Mouse (Mus musculus): ENCODE data around the gene Tubgcp6. TPM values are rescaled to one million over a fixed set of nuclear protein-coding genes. Genes with fewer than 3 reads are reported as not detected.

The Tubgcp6 gene
- polyA plus RNA-seq, 1 experiment from 2014 or later = 15.8 TPM

DNA sequence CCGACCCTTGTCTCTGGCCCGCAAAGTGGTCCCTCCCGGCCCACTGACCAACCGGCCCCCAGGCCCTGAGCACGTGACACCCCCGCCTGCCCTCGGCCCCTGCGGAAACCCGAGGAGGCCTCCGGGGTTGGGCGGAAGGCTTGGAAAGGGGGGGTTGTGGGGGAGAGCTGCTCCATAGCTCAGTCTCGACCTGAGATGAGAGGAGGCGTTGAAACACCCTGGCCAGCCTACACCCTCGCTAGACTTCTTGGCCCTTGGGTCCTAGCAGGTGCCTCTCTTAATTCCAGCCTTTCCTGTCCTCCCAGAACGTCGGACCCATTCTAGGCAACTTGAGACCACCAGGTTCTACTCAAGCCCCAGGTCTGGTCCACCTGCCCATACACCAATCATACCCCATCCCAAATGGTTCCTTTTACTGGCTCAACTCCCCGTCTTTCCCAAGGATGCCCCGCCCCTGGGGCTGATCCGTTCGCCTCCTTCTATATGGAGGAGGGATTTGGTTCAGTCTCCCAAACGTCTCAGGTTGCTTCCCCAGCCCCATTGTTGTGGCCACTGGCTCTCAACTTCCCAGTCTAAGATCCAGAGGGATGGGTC is 17.8 kb upstream of the Tubgcp6 start, which contains the start of gene Mapk12:
Gene Mapk12 (minus strand): TSS at position 45 of the 594 bp plus-strand sequence.
- Histone ChIP-seq H3K4me1 (replicated peaks) (peaks cover 22% of the 10 kb centered on the region), H3K36me3 (peaks cover 33% of the 10 kb centered on the region), H3K4me2 (peak within 1 kb of the TSS; percentile 95), H3K9me3 (no peaks in the 10 kb centered on the region), H3K4me3 (peak within 1 kb of the TSS; percentile 47), H3K9ac (peak within 1 kb of the TSS; percentile 71), H3K27me3 (peaks cover 27% of the 10 kb centered on the region), H3K27ac (replicated peaks) (no peak within 1 kb of the TSS)
- ATAC-seq (ENCODE audit: low read depth) = peak; percentile 57
- under 1% methylated on average over 21 of the region's 21 CpGs for WGBS

DNA sequence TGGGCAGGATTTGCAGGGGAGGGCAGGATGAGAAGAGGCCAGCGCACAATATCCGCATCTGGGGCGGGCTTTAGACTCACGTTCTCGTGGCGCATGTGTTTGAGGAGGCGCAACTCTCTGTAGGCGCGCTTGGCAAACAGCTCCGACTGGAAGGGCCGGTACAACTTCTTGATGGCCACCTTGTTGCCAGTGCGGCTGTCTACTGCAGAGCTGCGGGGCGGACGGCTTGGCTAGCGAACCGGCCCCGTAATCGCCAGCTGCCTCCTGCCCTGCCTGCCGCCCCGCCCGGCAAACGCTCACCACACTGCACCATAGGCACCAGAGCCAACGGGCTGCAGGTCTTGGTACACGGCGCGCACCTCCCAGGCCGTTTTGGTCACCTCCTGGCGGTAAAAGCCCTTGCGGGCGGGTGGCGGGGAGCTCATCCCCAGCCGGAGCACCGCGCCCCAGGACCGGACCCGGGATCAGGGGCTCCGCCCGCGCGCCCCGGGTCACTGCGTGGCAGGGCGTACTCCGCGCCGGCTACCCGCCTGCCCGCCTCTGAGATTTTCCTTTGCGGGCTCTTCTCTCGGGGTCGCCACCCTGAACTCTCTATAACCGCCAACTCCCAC is 17.2 kb upstream of the Tubgcp6 start:
- H3K4me1 ChIP-seq (replicated peaks) = peaks cover 22% of the 10 kb centered on the region
- H3K36me3 ChIP-seq = peaks cover 27% of the 10 kb centered on the region
- peak overlapping the region; percentile 47 for H3K4me3 ChIP-seq
- peak overlapping the region; percentile 71 for H3K9ac ChIP-seq
- peaks cover 27% of the 10 kb centered on the region for H3K27me3 ChIP-seq
- peak overlapping the region; percentile 95 for H3K4me2 ChIP-seq
- under 1% methylated on average over 53 of the region's 53 CpGs for WGBS
- ATAC-seq (ENCODE audit: low read depth) = peak; percentile 45; the same call in 1 of the 2 replicates
- no peaks in the 10 kb centered on the region for H3K9me3 ChIP-seq
- no peak overlapping the region for H3K27ac ChIP-seq (replicated peaks)

DNA sequence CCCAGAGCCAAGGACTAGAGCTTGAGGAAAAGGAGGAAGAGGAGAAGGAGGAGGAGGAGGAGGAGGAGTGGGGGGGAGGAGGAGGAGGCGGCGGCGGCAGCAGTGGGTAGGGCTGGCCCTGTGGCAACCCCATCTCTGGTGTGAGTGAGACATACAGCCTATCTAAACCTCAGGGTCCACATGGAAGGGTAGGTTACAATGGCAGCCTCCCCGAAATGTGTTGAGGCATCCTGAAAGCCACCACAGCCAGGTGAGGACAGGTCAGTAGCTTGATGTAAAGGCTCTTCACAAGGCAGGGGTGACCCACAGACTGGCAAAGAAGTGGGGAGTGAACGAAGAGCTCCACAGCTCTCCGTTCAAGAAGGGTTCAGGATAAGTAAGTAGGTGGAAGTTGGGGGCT is 15.6 kb upstream of the Tubgcp6 start:
- Histone ChIP-seq H3K4me2 (no peak overlapping the region), H3K4me1 (replicated peaks) (peaks cover 22% of the 10 kb centered on the region), H3K9me3 (no peaks in the 10 kb centered on the region), H3K36me3 (peaks cover 12% of the 10 kb centered on the region), H3K4me3 (no peak overlapping the region), H3K9ac (no peak overlapping the region), H3K27ac (replicated peaks) (no peak overlapping the region), H3K27me3 (peaks cover 27% of the 10 kb centered on the region)
- no peak for ATAC-seq (ENCODE audit: low read depth)
- WGBS = 92% methylated on average over 6 of the region's 6 CpGs

DNA sequence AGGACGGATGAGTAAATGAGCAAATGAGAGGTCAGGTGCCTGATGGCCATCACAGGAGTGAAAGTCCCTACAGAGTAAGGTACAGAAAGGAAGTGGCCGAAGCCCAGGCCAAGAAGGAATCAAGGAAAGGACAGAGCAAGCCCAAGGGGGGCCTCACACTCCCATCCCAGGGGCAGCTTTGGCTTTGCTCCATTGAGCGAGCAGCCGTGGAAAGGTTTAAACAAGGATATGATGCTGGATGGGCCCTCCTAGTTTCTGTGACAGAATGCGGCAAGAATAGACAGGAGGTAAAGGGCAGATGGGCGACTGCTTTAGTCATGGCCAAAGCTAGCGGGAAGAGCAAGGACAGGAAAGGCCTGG is 15.1 kb upstream of the Tubgcp6 start:
- Histone ChIP-seq H3K27ac (replicated peaks) (no peak overlapping the region), H3K27me3 (peaks cover 27% of the 10 kb centered on the region), H3K4me2 (no peak overlapping the region), H3K9me3 (no peaks in the 10 kb centered on the region), H3K4me1 (replicated peaks) (peaks cover 22% of the 10 kb centered on the region), H3K4me3 (no peak overlapping the region), H3K36me3 (peaks cover 7% of the 10 kb centered on the region), H3K9ac (no peak overlapping the region)
- 88% methylated on average over 7 of the region's 7 CpGs for WGBS
- no peak for ATAC-seq (ENCODE audit: low read depth)

DNA sequence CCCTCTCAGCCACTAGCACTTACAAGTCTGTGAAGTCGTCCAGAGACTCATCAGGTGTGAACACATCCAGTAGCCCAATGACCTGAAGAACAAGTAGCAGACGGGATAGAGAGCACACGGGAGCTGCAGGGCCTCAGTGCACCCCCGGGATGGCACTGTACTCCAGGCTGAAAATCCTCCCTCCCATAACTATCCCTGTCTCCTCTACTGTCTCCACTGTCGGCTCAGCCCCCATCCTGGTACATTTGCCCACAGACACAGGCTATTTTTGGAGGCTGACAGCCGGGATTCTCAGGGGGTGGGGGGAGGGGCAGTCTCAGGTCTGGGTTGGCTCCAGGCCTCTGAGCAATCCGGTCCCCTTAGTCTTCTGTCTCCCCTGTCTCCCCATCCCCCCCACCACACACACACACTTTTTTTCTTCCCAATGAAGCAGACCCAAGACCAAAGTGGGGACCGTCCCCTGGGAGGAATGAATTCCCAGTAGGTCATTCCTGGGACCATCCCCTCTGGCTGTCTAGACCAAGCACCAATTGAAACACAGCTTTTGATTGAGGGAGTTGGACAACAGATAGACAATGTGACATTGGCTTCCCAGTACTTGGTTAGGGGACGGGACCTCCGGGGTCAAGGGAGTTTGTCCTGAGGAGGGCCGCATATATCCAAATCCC is 14.6 kb upstream of the Tubgcp6 start:
- Histone ChIP-seq H3K27ac (replicated peaks) (no peak overlapping the region), H3K9me3 (no peaks in the 10 kb centered on the region), H3K36me3 (peaks cover 2% of the 10 kb centered on the region; the same call in 1 of the 2 replicates), H3K4me2 (no peak overlapping the region), H3K4me1 (replicated peaks) (peaks cover 22% of the 10 kb centered on the region), H3K27me3 (peaks cover 27% of the 10 kb centered on the region), H3K4me3 (no peak overlapping the region), H3K9ac (no peak overlapping the region)
- no peak for ATAC-seq (ENCODE audit: low read depth)
- WGBS = 73% methylated on average over 11 of the region's 11 CpGs

DNA sequence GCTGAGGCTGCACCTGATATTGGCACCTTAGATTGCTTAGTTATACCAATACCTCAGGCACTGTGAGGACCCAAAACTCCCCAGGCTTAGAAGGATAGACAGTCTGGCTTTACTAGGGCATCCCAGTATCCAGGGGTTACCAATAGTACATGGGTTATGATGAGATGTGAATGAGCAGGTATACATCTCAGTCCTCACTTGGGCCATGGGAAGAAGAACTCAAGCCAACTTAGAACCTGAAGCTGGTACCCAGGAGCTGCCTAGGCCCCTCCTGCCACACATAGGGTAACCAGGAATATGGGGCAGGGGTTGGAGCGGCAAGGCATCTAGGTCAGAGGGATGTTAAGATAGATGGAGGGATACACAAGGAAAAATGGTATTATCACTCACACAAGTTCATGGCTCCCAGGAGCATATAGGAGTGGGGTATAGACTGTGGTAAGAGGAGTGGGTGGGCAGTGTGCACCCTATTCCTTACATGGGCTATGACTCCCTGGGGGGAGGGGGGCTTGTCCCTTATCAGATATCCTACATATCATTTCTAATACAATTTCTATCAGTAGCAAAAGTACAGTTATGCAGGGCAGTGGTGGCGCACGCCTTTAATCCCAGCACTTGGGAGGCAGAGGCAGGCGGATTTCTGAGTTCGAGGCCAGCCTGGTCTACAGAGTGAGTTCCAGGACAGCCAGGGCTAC is 13.7 kb upstream of the Tubgcp6 start:
- no peak overlapping the region for H3K4me2 ChIP-seq
- 96% methylated on average over 5 of the region's 5 CpGs for WGBS
- H3K27ac ChIP-seq (replicated peaks) = no peak overlapping the region
- no peaks in the 10 kb centered on the region for H3K9me3 ChIP-seq
- no peak overlapping the region for H3K9ac ChIP-seq
- H3K4me3 ChIP-seq = no peak overlapping the region
- H3K36me3 ChIP-seq = no peaks in the 10 kb centered on the region
- peaks cover 22% of the 10 kb centered on the region for H3K4me1 ChIP-seq (replicated peaks)
- ATAC-seq (ENCODE audit: low read depth) = no peak
- H3K27me3 ChIP-seq = peaks cover 27% of the 10 kb centered on the region

DNA sequence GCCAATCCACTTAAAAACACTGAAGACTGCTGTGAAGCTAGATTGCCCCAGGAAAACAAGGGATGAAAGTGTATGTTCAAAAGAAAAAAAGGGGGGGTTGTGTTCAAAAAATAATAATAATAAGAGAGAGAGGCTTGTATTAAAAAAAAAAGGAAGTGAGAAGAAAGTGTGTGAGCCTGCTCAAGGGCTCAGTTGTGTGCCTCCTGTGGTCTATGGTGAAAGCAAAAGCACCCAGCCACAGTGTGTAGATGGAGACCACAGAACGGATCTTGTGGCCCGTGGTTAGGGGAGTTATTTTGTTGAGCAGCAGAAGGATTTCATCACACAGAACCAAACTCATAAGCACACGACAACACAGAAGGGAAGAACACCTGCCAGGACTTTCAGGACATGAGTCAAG is 8.4 kb upstream of the Tubgcp6 start:
- Histone ChIP-seq H3K9me3 (no peaks in the 10 kb centered on the region), H3K27ac (replicated peaks) (no peak overlapping the region), H3K4me1 (replicated peaks) (peaks cover 21% of the 10 kb centered on the region), H3K4me2 (no peak overlapping the region), H3K27me3 (no peaks in the 10 kb centered on the region), H3K9ac (no peak overlapping the region), H3K4me3 (no peak overlapping the region), H3K36me3 (0 out of 2 replicates have a peak, but pooled peaks cover 4% of the 10 kb centered on the region)
- 90% methylated on average over 3 of the region's 3 CpGs for WGBS
- no peak for ATAC-seq (ENCODE audit: low read depth)

DNA sequence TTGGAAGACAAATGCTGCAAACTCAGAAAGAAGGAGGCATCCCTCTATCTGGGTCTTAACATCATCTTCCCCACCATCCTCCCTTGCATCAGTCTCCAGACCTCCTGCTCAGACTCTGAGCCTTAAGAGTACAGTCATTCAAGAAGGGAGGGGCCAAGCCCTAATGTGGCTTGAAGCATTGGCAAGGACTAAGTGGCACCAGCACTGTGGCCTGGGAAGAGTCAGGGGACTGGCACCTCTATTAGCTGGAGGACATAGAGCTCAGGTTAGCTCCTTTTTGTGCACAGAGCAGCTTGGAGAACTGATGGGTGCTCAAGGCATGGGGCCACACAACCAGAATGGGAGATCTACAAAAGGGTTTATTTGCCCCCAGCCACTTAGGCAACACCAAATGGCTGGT is 7.3 kb upstream of the Tubgcp6 start:
- Histone ChIP-seq H3K27me3 (no peaks in the 10 kb centered on the region), H3K36me3 (0 out of 2 replicates have a peak, but pooled peaks cover 4% of the 10 kb centered on the region), H3K9ac (no peak overlapping the region), H3K4me1 (replicated peaks) (peaks cover 21% of the 10 kb centered on the region), H3K27ac (replicated peaks) (no peak overlapping the region), H3K4me2 (no peak overlapping the region), H3K4me3 (no peak overlapping the region), H3K9me3 (no peaks in the 10 kb centered on the region)
- no peak for ATAC-seq (ENCODE audit: low read depth)

DNA sequence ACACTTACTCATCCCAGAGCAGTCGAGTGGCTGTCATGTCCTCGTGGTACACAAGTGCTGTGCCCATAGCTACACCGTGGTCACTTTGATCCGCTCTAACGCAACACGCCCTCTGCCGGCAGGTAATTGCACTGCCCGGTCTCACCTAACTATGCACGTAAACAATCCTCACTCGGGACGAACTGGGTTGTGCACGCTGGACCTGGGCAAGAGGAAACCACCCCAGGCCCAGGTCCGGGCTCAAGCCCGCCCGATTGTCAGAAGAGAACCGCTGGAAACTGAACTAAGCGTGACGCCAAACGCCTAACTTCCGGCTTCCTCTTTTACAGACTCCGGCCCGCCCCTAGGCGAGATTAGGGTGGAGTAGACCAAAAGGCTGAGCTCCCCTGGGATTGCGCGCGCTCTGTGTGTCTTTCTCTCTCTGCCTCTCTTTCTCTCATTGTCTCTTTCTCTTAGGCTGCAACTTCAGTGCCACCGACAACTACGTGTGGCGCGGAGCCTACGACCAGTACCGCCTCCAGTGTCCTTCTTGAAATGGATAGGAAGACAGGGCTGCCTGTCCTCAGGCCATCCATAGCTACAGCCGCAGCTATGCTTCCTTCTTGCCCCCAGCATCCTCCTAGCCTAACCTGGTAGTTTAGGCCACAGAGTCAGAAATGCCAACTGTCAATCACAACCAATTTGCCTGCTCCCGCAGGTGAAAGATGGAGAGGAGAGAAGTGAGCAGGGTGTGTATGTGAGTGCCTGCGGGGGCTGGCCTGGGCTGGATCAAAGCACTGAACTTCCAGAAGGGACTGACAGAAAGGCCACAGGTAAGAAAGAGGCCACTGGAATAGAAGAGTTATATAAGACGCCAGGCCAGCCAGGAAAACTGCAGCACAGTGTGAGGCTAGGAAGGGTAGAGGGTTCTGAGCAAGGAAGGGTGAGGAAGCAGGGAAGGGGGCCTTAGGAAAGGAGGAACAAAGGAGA is 5.8 kb upstream of the Tubgcp6 start, which contains the start of gene Hdac10:
Gene Hdac10 (minus strand): TSS at position 319 of the 969 bp plus-strand sequence.
- Histone ChIP-seq H3K27me3 (no peaks in the 10 kb centered on the region), H3K36me3 (peaks cover 4% of the 10 kb centered on the region; the same call in 1 of the 2 replicates), H3K4me2 (peak within 1 kb of the TSS; percentile 79), H3K4me1 (replicated peaks) (peaks cover 27% of the 10 kb centered on the region), H3K9ac (peak within 1 kb of the TSS; percentile 78), H3K4me3 (peak within 1 kb of the TSS; percentile 60), H3K27ac (replicated peaks) (peak within 1 kb of the TSS; percentile 81), H3K9me3 (no peaks in the 10 kb centered on the region)
- 3% methylated on average over 36 of the region's 36 CpGs for WGBS
- ATAC-seq (ENCODE audit: low read depth) = peak; percentile 83

DNA sequence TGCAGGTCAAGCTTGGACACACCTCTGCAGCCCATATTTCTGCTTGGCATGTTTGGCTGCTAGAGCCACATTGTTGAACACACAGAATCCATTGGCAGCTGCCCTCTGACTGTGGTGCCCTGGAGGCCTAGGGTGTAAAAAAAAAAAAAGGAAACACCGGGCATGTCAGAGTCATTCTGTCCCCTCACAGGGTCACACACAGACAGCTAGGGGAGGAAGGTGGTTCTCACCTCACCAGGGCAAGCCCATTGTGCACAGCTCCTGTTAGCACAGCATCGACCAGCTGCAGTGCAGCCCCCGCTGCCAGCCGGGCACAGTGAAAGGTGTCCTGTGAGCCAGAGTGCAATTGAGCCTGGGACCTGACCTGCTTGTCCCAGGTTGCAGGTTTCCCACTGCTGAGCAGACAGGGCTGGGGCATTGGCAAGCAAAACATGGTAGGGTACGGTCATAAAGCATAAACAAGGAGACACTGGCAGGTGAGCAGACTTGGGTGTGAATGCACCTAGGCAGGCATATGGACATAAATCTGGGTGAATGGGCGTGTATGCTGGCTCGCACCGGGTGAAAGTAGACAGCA is 4.5 kb upstream of the Tubgcp6 start:
- ATAC-seq (ENCODE audit: low read depth) = no peak
- H3K27ac ChIP-seq (replicated peaks) = peak overlapping the region; percentile 81; the same call in 1 of the 2 replicates
- peaks cover 34% of the 10 kb centered on the region for H3K4me1 ChIP-seq (replicated peaks)
- peak overlapping the region; percentile 78 for H3K9ac ChIP-seq
- 75% methylated on average over 8 of the region's 8 CpGs for WGBS
- peak overlapping the region; percentile 79 for H3K4me2 ChIP-seq
- no peaks in the 10 kb centered on the region for H3K27me3 ChIP-seq
- H3K4me3 ChIP-seq = peak overlapping the region; percentile 60
- H3K9me3 ChIP-seq = no peaks in the 10 kb centered on the region
- H3K36me3 ChIP-seq = peaks cover 4% of the 10 kb centered on the region; the same call in 1 of the 2 replicates

DNA sequence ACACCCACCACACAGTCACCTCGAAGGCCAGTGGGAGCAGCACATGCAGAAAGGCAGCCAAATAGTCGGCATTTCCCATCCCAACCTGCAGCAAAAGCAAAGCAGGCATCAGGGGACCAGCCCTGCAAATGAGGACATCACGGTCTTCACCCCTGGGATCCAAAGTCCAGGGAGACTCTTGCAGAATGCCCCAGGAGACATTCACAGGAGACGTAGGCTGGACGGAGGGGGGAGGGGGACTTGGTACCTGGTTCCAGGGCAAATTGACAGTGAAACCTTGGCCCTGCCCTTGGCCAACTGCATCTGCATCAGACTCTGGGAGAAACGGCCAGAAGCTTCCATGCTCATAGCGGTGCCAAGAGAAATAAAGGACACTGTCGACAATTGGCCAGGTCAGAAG is 3.7 kb upstream of the Tubgcp6 start:
- Histone ChIP-seq H3K27ac (replicated peaks) (no peak overlapping the region), H3K4me1 (replicated peaks) (peaks cover 42% of the 10 kb centered on the region), H3K9ac (no peak overlapping the region), H3K9me3 (no peaks in the 10 kb centered on the region), H3K4me2 (no peak overlapping the region), H3K4me3 (no peak overlapping the region), H3K27me3 (no peaks in the 10 kb centered on the region), H3K36me3 (peaks cover 4% of the 10 kb centered on the region; the same call in 1 of the 2 replicates)
- no peak for ATAC-seq (ENCODE audit: low read depth)
- 90% methylated on average over 8 of the region's 8 CpGs for WGBS

Measured in neural tube, embryonic 13.5 days (tissue).